Comparison of ENCODE assay signal across 30 mouse cellular contexts in genomic region chr5:68057574-68057973, GRCm38 (mm10). TPM values are rescaled to one million over a fixed set of nuclear protein-coding genes. Genes with fewer than 3 reads are reported as not detected.
DNase-seq lines count a peak whose midpoint lies in the region; ATAC-seq and TF ChIP-seq lines count a peak whose summit lies in the region.
"Had no signal": no experiment of that assay in that cellular context is flagged by ENCODE, and none has a peak within 500 bp of the region (broad histone marks: within the 10 kb centered on the region; RNA-seq: fewer than 3 reads in every experiment).

No protein-coding gene starts in this region.

- H3K4me1 ChIP-seq in midbrain, postnatal 0 days (ENCODE audit: insufficient read depth, low read length) = no peaks in the 10 kb centered on the region

- peak; percentile 74 for ATAC-seq in common myeloid progenitor, adult 5-6 weeks (replicated peaks; ENCODE audit: low read depth, poor library complexity, severe bottlenecking)
- ATAC-seq in granulocyte monocyte progenitor cell, adult 5-6 weeks (replicated peaks; ENCODE audit: poor library complexity, severe bottlenecking) = peak; percentile 55
- peak; percentile 86 for ATAC-seq in megakaryocyte progenitor cell, adult 5-6 weeks (replicated peaks; ENCODE audit: poor library complexity)
- ATAC-seq in midbrain, postnatal 0 days (ENCODE audit: low FRiP score) = no peak
- ATAC-seq: activated CD4-positive, CD25-positive, alpha-beta regulatory T cell, adult 4 months; CD4-positive, CD25-positive, alpha-beta regulatory T cell, adult 4 months; Patski had no signal

- no peak overlapping the region for H3K27ac ChIP-seq in midbrain, postnatal 0 days (ENCODE audit: low read depth, low read length)

- H3K9ac ChIP-seq in midbrain, postnatal 0 days (replicated peaks; ENCODE audit: low read length, poor library complexity, severe bottlenecking) = no peak overlapping the region

- no peak overlapping the region for H3K4me3 ChIP-seq in midbrain, postnatal 0 days (ENCODE audit: low read depth, low read length)

- H3K27me3 ChIP-seq in midbrain, postnatal 0 days (ENCODE audit: insufficient read depth, low read length) = no peaks in the 10 kb centered on the region
- H3K27me3 ChIP-seq: CH12.LX, Patski had no signal

- no peak for TF ChIP-seq CTCF in midbrain, postnatal 0 days (IDR thresholded peaks at IDR 0.05)

- H3K9me3 ChIP-seq in midbrain, postnatal 0 days (ENCODE audit: low read length) = no peaks in the 10 kb centered on the region
- H3K9me3 ChIP-seq: G1E had no signal

- no peak overlapping the region for H3K4me2 ChIP-seq in midbrain, postnatal 0 days (ENCODE audit: low read depth, low read length, poor library complexity, severe bottlenecking)

- H3K36me3 ChIP-seq in midbrain, postnatal 0 days (ENCODE audit: insufficient read depth, low read length) = no peaks in the 10 kb centered on the region
- H3K36me3 ChIP-seq: G1E had no signal

- 81% methylated on average over 3 of the region's 3 CpGs for WGBS in midbrain, postnatal 0 days

- peak; percentile 34 for DNase-seq in 416B (ENCODE audit: low read depth)
- no peak for DNase-seq in lung, postnatal 14 days
- no peak for DNase-seq in lung, postnatal 25 days (ENCODE audit: low spot score)
- no peak for DNase-seq in c-Kit-positive CD71-positive TER-119-positive erythroid progenitor cells, embryonic 14.5 days (ENCODE audit: low spot score)
- DNase-seq in midbrain, postnatal 0 days (ENCODE audit: low spot score) = no peak
- DNase-seq: adrenal gland, adult 2 months; adrenal gland, adult 8-10 months; adrenal gland, postnatal 10 days; adrenal gland, postnatal 14 days; adrenal gland, postnatal 25 days; adrenal gland, postnatal 36 days; B cell, adult 2 months; cerebellum, adult 11 months; cerebellum, adult 11-12 months; cerebellum, adult 18-20 months; cerebellum, adult 2 months had no signal

RNA-seq across cellular contexts. Expression of gene Grxcr1, which starts 25.9 kb away (rescaled TPM):
- total RNA-seq in common myeloid progenitor, adult 5-6 weeks (2017) = not detected in 2 replicates
- not detected in 2 replicates for total RNA-seq in granulocyte monocyte progenitor cell, adult 5-6 weeks (2014; fragmentation: Nextera tagmentation)
- total RNA-seq in granulocyte monocyte progenitor cell, adult 5-6 weeks (2017) = not detected in 2 replicates
- not detected in 2 replicates for total RNA-seq in megakaryocyte progenitor cell, adult 5-6 weeks (2015)
- total RNA-seq in megakaryocyte progenitor cell, adult 5-6 weeks (2017) = not detected in 2 replicates
- total RNA-seq in midbrain, postnatal 0 days (2014; rRNA removed) = not detected in 2 replicates
- not detected in 2 replicates for polyA plus RNA-seq in midbrain, postnatal 0 days (2015; fragmentation: Nextera tagmentation; extraction: Ambion mirVana)
- total RNA-seq: adrenal gland, adult 18-20 months; adrenal gland, adult 2 months; adrenal gland, adult 8-10 months; adrenal gland, postnatal 10 days; adrenal gland, postnatal 14 days; adrenal gland, postnatal 25 days; adrenal gland, postnatal 36 days; adrenal gland, postnatal 4 days; CH12.LX; ES-E14; G1E; MEL had no signal
- polyA plus RNA-seq: adrenal gland, adult 2 months; brain, embryonic 14.5 days; C2C12; CD4-positive, CD25-positive, alpha-beta regulatory T cell, adult 4 months; cerebellum, adult 2 months; G1E; Patski had no signal
